Mouse (Mus musculus) lung, embryonic 15.5 days (tissue): ENCODE measurements around the gene Akap9. TPM values are rescaled to one million over a fixed set of nuclear protein-coding genes. Genes with fewer than 3 reads are reported as not detected.
"Not testable (repeated sequence)": the region's sequence is repeated elsewhere in the genome, so short reads cannot be mapped to it uniquely, and the experiment has no call there.

Experiments
- ATAC-seq: fragments of 200-750 bp; cut with Nextera tagmentation; 2 replicates; pipeline ENCODE4 v1.8.0; 2017; ENCODE audit warnings: moderate number of reproducible peaks, borderline replicate concordance; ENCODE audit not compliant: low FRiP score, low TSS enrichment; ENCODE audit errors: extremely low read depth
- H3K27ac ChIP-seq: fragments of 300-500 bp; sonication (generic); 2 replicates; pipeline ENCODE4 v1.5.1; 2015; ENCODE audit warnings: moderate library complexity, mild to moderate bottlenecking, inconsistent platforms
- H3K27me3 ChIP-seq: fragments of 300-500 bp; sonication (generic); 2 replicates; pipeline ENCODE4 v1.6.1; 2015; ENCODE audit warnings: inconsistent platforms
- H3K36me3 ChIP-seq: fragments of 300-500 bp; sonication (generic); 2 replicates; pipeline ENCODE4 v1.6.1; 2015; ENCODE audit warnings: inconsistent platforms
- H3K4me1 ChIP-seq: fragments of 300-500 bp; sonication (generic); 2 replicates; pipeline ENCODE4 v1.6.1; 2015; ENCODE audit warnings: inconsistent platforms
- H3K4me2 ChIP-seq: fragments of 300-500 bp; sonication (generic); 2 replicates; pipeline ENCODE4 v1.6.1; 2015; ENCODE audit warnings: inconsistent platforms, mild to moderate bottlenecking, moderate library complexity
- H3K4me3 ChIP-seq: fragments of 300-500 bp; sonication (generic); 2 replicates; pipeline ENCODE4 v1.5.1; 2015; ENCODE audit warnings: mild to moderate bottlenecking, inconsistent platforms
- H3K9ac ChIP-seq: fragments of 300-500 bp; sonication (generic); 2 replicates; pipeline ENCODE4 v1.6.1; 2015; ENCODE audit warnings: inconsistent platforms
- H3K9me3 ChIP-seq: fragments of 300-500 bp; sonication (generic); 2 replicates; pipeline ENCODE4 v1.6.1; 2016; ENCODE audit warnings: inconsistent platforms
- WGBS: fragments of 180-500 bp; shearing (Covaris S2); methylation state at CpG from one replicate; pipeline ENCODE4 v1.1.7; 2015; 5-methylcytosine and 5-hydroxymethylcytosine counted together
- polyA plus RNA-seq: library from polyadenylated mRNA; unstranded; fragments of >200 nt; fragmentation: Nextera tagmentation; extraction: Ambion mirVana; gene quantifications from 2 replicates; pipeline ENCODE4 v1.2.1, GENCODE M21; 2015

Gene Akap9
- polyA plus RNA-seq = 102 and 105 TPM in 2 replicates

DNA sequence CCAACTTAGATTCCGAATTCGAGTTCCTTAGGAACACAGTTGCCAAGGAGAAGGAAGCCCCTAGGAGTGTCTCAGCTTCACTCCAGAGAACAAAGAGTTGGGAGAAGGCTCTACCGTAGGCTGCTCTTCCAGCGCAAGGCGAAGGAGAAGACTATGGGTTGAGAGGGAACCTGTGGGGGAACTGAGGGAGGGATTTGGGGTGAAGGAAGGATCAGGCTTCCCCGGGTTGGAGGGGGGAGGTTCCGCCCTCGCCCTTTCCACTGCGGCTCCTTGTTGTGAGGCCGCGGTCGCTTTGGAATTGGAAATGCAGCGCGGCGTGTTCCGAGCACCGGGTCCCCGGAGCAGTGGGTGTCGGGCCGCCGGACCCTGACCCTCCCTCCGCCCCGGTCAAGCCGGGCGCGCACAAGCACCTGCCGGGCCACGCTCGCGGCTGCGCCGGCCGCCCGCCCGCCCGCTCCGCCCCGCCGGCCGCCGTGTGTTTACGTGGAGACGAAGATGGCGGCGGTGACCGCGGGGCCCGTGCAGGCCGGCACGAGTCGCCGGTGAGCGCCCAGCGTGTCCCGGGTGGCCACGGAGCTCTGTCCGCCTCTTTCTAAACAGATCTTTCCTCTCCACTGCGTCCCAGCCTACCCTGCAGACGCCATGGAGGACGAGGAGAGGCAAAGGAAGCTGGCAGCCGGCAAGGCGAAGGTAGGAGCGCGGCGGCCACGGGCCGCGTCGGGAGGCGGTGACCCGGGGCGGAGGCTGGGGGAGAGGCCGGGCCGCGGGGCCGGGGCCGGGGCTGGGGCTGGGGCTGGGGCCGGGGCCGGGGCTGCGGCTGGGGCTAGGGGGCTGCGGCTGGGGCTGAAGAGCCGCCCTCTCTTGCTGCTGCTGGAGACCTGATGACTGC lies at the start of gene Akap9:
Gene Akap9, plus strand, starts transcription at position 254 of the 889 bp plus-strand sequence.
- H3K36me3 ChIP-seq = no peaks in the 10 kb centered on the region
- H3K9me3 ChIP-seq = no peaks in the 10 kb centered on the region
- peak within 1 kb of the TSS; percentile 73 for H3K27ac ChIP-seq
- peak within 1 kb of the TSS; percentile 81 for H3K4me3 ChIP-seq
- peak; percentile 92 for ATAC-seq
- no peaks in the 10 kb centered on the region for H3K27me3 ChIP-seq
- H3K4me1 ChIP-seq = peaks cover 11% of the 10 kb centered on the region
- H3K4me2 ChIP-seq = peak within 1 kb of the TSS; percentile 78
- under 1% methylated on average over 54 of the region's 82 CpGs for WGBS
- H3K9ac ChIP-seq = peak within 1 kb of the TSS; percentile 81

DNA sequence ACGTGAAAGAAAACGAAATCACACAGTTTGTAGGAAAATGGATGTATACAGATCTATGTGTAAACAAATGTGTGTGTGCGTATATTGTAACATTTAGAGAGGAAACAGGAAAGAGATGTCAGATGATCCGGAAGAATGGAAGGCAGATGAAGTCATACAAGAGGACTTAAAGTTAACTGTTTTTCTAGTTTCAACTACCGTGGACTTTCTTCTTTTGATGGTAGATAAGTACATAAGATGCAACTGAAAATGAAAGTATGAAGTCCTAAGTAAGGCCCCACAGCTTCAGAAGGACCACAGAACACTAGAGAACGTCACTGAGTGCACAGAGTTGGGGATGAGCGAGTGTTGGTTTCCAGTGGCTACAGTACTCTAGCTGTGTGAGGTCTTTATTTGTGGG lies 41.0 kb upstream of the Akap9 start:
- H3K9ac ChIP-seq, H3K9me3 ChIP-seq, ATAC-seq, H3K4me1 ChIP-seq, H3K36me3 ChIP-seq, H3K4me3 ChIP-seq, H3K27me3 ChIP-seq, H3K27ac ChIP-seq, H3K4me2 ChIP-seq: not testable (repeated sequence)
- WGBS = 68% methylated on average over 7 of the region's 7 CpGs

DNA sequence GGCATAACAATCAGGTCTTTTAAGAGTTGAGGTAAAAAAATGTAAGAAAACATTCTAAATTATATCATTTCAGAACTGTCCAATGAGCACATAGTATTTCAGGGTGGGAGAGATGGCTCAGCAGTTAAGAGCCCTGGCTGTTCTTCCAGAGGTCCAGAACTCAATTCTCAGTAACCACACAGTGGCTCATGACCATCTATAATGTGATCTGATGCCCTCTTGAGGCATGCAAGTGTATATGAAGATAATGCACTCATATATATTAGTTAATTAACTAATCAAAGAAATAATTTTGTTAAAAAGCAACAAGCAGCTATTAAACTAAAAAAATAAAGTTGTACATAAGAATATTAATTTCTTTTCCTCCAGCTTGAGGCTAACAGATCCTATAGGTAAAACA lies 38.7 kb upstream of the Akap9 start:
- no peak for ATAC-seq
- Histone ChIP-seq H3K27ac (no peak overlapping the region), H3K9me3 (no peaks in the 10 kb centered on the region), H3K4me3 (no peak overlapping the region), H3K4me2 (no peak overlapping the region), H3K9ac (no peak overlapping the region), H3K36me3 (no peaks in the 10 kb centered on the region), H3K4me1 (no peaks in the 10 kb centered on the region), H3K27me3 (no peaks in the 10 kb centered on the region)

DNA sequence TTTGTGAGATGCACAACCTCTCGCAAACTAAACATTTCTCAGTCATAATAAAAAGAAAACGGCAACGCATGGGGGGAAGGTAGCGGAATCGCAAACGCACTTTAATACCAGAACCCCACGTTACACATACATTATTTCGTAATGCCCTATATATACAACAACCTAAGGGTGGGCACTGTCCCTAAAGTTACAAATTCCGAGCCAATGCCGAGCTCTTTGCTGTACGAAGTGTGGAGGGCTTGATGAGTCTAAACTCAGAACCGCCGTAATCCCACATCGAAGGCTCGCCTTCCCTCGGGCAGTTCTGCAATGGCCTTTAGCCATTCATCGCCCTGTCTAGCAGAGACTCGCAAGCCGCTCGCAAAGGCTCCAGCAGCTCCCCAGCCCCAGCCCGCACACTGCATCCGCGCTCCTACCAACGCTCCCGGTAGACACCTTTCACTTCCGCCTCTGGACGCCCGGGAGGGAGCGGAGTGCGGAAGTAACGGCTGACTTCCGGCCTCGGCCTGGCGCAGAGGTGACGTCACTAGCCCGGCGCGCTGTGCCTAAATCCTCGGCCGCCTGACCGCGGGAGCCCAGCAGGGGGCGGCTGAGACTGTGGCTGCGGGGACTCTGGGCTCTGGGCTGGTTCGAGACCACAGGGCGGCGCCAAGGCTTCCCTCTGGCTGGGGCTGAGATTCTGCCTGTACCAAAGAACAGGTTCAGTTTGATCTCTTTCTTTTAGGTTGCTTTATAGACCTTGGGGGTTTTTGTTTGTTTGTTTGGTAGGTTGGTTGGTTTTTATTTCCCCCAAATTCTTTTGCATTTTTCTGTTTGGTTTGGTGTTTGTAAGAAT lies 34.2 kb upstream of the Akap9 start, which contains the start of gene Mterf1a:
Gene Mterf1a, minus strand, starts transcription at position 475 of the 835 bp plus-strand sequence.
- not testable (repeated sequence) for H3K27me3 ChIP-seq, H3K36me3 ChIP-seq, H3K27ac ChIP-seq, H3K4me1 ChIP-seq, H3K9me3 ChIP-seq
- Histone ChIP-seq H3K4me3 (peak within 1 kb of the TSS; percentile 48), H3K4me2 (peak within 1 kb of the TSS; percentile 61), H3K9ac (peak within 1 kb of the TSS; percentile 32)
- peak; percentile 99 for ATAC-seq
- WGBS = 2% methylated on average over 10 of the region's 47 CpGs

DNA sequence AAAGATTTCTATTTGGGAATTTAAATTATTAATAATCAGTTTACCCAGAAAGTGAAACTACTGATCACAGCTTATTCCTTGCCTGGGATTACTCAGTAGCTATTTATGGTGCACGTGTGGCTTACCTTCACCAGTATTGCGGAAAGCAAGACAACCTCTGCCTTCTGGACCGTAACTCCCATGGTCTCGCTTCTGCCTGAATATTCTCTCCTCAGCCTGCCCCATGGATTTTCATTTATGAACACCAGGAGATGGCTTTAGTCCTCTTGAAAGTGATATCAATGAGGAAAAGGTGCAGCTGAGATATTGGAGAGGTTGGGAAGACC lies 33.6 kb upstream of the Akap9 start:
- H3K9me3 ChIP-seq, H3K4me1 ChIP-seq, H3K9ac ChIP-seq, H3K36me3 ChIP-seq, H3K4me2 ChIP-seq, H3K27me3 ChIP-seq, ATAC-seq, H3K27ac ChIP-seq: not testable (repeated sequence)
- H3K4me3 ChIP-seq = peak overlapping the region; percentile 25
- 96% methylated on average over 4 of the region's 4 CpGs for WGBS

DNA sequence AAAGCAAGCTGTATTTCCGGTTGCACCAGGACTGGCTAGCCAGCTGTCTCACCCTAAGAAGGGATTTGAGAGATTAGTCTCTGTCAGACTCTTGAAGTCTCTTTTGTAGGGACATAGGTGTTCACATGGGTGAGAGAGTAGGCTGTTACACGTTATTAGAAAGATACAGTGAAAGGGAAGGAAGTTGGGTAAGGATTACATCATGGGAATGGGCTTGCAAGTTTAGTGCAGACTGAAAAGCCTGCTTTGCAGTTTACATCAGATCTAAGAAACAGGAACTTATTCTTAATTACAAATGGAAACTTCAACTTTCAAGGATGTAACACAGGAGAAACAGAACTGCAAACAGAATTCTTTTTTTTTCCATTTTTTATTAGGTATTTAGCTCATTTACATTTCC lies 22.4 kb upstream of the Akap9 start:
- WGBS = 52% methylated on average over 2 of the region's 2 CpGs
- H3K36me3 ChIP-seq = no peaks in the 10 kb centered on the region
- no peak overlapping the region for H3K4me2 ChIP-seq
- H3K9me3 ChIP-seq = no peaks in the 10 kb centered on the region
- H3K4me3 ChIP-seq = no peak overlapping the region
- no peak overlapping the region for H3K27ac ChIP-seq
- H3K27me3 ChIP-seq = no peaks in the 10 kb centered on the region
- no peak for ATAC-seq
- no peak overlapping the region for H3K9ac ChIP-seq
- H3K4me1 ChIP-seq = no peaks in the 10 kb centered on the region

DNA sequence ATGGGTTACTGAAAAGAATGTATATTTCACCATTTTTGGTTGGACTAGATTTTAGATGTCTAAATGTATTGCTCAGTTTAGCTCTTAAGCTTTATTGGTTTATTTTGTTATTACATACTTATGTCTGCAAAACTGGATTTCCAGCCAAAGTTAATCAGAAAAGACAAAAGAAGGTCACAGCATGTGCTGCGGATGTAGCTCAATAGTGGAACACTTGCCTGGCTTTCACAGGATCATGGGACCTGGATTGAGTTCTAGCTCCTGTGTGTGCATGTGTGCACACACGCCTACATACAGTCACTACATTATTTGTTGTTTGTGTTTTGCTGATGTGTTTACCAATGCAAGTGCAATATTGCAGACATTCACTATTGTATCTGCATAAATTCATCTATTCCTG lies 5.5 kb upstream of the Akap9 start:
- no peaks in the 10 kb centered on the region for H3K36me3 ChIP-seq
- ATAC-seq = no peak
- no peak overlapping the region for H3K27ac ChIP-seq
- no peaks in the 10 kb centered on the region for H3K27me3 ChIP-seq
- H3K4me1 ChIP-seq = no peaks in the 10 kb centered on the region
- no peaks in the 10 kb centered on the region for H3K9me3 ChIP-seq
- H3K9ac ChIP-seq = no peak overlapping the region
- H3K4me2 ChIP-seq = no peak overlapping the region
- H3K4me3 ChIP-seq = no peak overlapping the region
- 85% methylated on average over 2 of the region's 2 CpGs for WGBS

DNA sequence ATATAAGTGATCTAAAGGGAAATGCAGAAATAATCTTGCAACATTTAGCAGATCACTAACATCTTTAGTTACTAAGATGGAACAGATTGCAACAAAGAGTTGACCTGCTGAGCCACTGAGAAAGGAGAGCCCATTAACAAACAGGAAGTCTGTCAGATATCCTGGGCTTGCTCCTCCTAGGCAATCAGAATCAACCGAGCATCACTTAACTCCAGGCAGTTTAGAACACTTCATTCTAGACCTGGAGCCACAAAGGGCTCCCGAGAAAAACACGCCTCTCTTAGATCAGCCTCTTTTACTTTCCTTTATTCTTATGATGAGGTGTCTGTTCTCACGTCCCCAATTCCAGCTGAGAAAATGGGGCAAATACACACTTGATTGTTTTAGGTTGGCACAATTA lies 1.2 kb upstream of the Akap9 start:
- H3K4me2 ChIP-seq = no peak overlapping the region
- no peaks in the 10 kb centered on the region for H3K27me3 ChIP-seq
- no peak overlapping the region for H3K4me3 ChIP-seq
- H3K36me3 ChIP-seq = no peaks in the 10 kb centered on the region
- no peak for ATAC-seq
- H3K9ac ChIP-seq = no peak overlapping the region
- WGBS = 46% methylated on average over 4 of the region's 4 CpGs
- H3K27ac ChIP-seq = no peak overlapping the region
- no peaks in the 10 kb centered on the region for H3K9me3 ChIP-seq
- H3K4me1 ChIP-seq = peaks cover 11% of the 10 kb centered on the region

DNA sequence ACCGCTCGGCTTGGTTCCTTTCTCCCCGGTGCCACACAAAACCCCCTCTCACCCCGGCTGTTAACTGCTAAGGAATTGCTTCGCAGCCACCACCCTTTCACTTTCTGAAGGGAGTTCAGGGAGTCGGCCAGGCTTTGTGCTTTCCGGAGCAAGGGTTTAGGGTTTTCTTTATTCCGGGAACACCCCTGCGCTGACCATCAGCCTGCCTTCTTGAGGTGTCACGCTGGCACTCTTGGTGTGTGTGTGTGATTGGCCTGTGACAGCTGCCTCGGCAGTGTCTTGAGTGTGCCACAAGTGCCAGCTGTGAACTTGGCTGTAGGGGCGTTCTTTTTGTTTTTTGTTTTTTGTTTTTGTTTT lies 814 bp downstream of the Akap9 start:
- no peaks in the 10 kb centered on the region for H3K36me3 ChIP-seq
- H3K9ac ChIP-seq = peak overlapping the region; percentile 81
- WGBS = 0% methylated on average over 12 of the region's 12 CpGs
- H3K27ac ChIP-seq = peak overlapping the region; percentile 73
- peak overlapping the region; percentile 81 for H3K4me3 ChIP-seq
- no peaks in the 10 kb centered on the region for H3K9me3 ChIP-seq
- H3K4me2 ChIP-seq = peak overlapping the region; percentile 78
- peaks cover 11% of the 10 kb centered on the region for H3K4me1 ChIP-seq
- peak; percentile 56 for ATAC-seq
- no peaks in the 10 kb centered on the region for H3K27me3 ChIP-seq

DNA sequence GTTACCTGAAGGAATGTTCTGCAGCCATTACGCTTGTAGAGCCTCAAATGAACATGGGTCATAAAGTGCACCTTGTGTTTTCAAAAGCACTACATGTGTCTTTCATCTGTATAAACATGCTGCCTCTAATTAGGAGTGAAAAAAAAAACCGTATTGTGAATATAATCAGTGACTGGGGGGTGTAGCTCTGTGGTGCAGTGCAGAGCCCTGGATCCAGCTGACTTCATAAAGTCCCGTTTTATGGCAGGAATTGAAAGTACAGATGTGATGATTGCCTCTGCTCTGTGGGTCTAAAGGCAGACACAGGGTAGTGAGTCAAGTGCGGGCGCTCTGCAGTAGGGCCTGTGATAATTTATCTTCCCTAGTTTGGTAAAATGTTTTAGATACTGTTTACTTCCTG lies 2.9 kb downstream of the Akap9 start:
- no peaks in the 10 kb centered on the region for H3K9me3 ChIP-seq
- WGBS = 61% methylated on average over 5 of the region's 5 CpGs
- no peak overlapping the region for H3K9ac ChIP-seq
- no peak overlapping the region for H3K4me3 ChIP-seq
- no peak for ATAC-seq
- peaks cover 11% of the 10 kb centered on the region for H3K4me1 ChIP-seq
- H3K27ac ChIP-seq = no peak overlapping the region
- H3K27me3 ChIP-seq = no peaks in the 10 kb centered on the region
- H3K36me3 ChIP-seq = no peaks in the 10 kb centered on the region
- H3K4me2 ChIP-seq = no peak overlapping the region

DNA sequence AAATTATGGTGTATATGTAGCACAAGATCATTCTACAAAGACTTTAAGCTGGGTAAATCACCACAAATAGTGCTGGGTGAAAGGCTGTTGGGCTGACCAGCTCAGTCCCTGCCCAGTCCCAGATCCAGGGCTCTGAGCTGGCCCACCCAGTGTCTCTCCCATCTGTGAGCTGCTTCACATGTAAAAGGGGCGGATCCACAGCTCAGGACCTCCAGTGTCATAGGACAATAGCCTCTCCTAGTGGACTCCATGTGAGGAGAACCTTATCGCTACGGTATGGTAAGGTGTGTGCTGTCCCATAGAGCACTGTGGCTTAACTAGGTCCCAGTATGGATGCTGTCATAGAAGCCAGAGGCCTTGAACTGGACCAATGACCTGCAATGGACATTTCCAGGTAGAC lies 3.8 kb downstream of the Akap9 start:
- H3K9me3 ChIP-seq = no peaks in the 10 kb centered on the region
- WGBS = 88% methylated on average over 3 of the region's 3 CpGs

DNA sequence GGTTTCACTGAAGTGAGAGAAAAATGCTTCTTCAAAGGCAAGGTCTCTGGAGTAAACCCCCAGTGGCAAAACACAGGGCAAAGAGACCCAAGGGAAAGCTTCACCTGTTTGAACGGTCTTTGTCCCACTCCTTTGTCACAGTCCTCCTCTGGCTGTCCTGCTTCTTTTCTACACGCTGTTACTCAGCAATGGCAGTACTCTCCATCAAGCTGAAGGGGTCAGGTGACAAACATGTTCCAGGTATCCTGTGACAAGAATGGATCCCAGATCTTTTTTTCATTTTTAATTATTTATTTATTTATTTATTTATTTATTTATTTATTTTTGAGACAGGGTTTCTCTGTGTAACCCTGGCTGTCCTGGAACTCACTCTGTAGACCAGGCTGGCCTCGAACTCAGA lies 5.7 kb downstream of the Akap9 start:
- Histone ChIP-seq H3K9ac (no peak overlapping the region), H3K9me3 (no peaks in the 10 kb centered on the region), H3K27me3 (no peaks in the 10 kb centered on the region), H3K4me2 (no peak overlapping the region), H3K36me3 (no peaks in the 10 kb centered on the region), H3K4me3 (no peak overlapping the region), H3K4me1 (peaks cover 13% of the 10 kb centered on the region), H3K27ac (no peak overlapping the region)
- ATAC-seq = no peak
- WGBS = 93% methylated on average over 3 of the region's 3 CpGs

More for the DNA sequence above, 3.8 kb downstream of the Akap9 start:
- ATAC-seq = no peak; the same call in 1 of the 2 replicates
- Histone ChIP-seq H3K27ac (no peak overlapping the region), H3K4me1 (peaks cover 11% of the 10 kb centered on the region), H3K9ac (no peak overlapping the region), H3K4me2 (no peak overlapping the region), H3K27me3 (no peaks in the 10 kb centered on the region), H3K36me3 (no peaks in the 10 kb centered on the region), H3K4me3 (no peak overlapping the region)
